Mouse (Mus musculus) G1E-ER4 (cell line): Measurements from ENCODE around the gene Tgfb3. TPM values are rescaled to one million over a fixed set of nuclear protein-coding genes. Genes with fewer than 3 reads are reported as not detected.

Experiments
- GATA1 ChIP-seq: IDR thresholded peaks from one replicate; pipeline ENCODE4 v1.8.0; 2012; ENCODE audit warnings: low read length, inconsistent platforms
- polyA plus RNA-seq: library from polyadenylated mRNA; stranded (reverse); fragments of >175 nt; gene quantifications from 2 replicates; pipeline ENCODE4 v1.2.3, GENCODE M21; 2012

Gene Tgfb3
- 0.18 and 0.29 TPM in 2 replicates for polyA plus RNA-seq

- no peak for TF ChIP-seq GATA1
Observed at GRCm38 (mm10) chr12:86078553-86079201, at the start of gene Tgfb3. Gene Tgfb3 (minus strand): TSS chr12:86079041.

DNA sequence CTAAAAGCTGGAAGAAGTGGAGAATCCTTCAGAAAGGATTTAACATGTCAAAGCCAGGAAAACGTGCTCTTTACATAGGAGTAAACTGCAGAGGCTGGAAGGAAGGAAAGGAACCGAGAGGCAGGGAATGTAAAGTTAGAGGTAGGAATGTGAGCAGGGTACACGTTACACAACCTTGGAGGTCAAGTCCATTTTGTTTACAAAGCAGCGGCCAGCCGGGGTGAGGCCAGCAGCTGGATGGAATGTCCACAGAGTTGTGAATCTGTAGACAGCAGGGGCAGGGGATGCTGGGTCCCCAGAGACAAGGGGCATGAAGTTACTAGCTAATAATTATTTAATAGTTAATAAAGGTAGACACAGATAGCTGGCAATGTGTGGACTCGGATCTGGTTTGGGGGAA lies 49.3 kb upstream of the Tgfb3 start:
- TF ChIP-seq GATA1, result no peak

GRCm38 (mm10) chr12:86124016-86124415 lies 45.2 kb upstream of the Tgfb3 start:
- no peak for TF ChIP-seq GATA1

GRCm38 (mm10) chr12:86116295-86116835 lies 37.5 kb upstream of the Tgfb3 start:
- TF ChIP-seq GATA1, result no peak

- TF ChIP-seq GATA1, result no peak
Observed at GRCm38 (mm10) chr12:86110637-86111036, 31.8 kb upstream of the Tgfb3 start.

DNA sequence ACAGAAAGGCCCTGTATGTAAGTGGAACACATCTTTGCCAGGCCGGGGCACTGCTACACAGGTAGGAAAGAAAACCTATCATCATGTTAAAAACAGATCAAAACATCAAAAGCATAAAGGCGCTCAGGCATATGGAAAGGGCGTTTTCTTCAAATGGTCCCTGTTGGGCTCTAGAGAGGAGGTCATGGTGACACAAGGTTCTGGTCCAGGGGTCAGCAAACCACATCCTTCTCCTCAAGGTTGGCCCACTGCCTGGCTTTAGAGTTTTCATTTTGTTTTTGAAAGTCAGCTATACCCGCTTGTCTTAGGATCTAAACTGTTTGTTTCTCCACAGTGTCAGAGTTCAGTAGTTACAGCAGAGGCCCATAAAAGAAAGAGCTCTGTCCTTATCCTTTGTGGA lies 30.7 kb upstream of the Tgfb3 start:
- no peak for TF ChIP-seq GATA1

GRCm38 (mm10) chr12:86107645-86108044 lies 28.8 kb upstream of the Tgfb3 start:
- no peak for TF ChIP-seq GATA1

- no peak for TF ChIP-seq GATA1
Observed at GRCm38 (mm10) chr12:86106086-86106485, 27.2 kb upstream of the Tgfb3 start.

- TF ChIP-seq GATA1, result no peak
Observed at GRCm38 (mm10) chr12:86105546-86105945, 26.7 kb upstream of the Tgfb3 start.

- TF ChIP-seq GATA1, result no peak
Observed at GRCm38 (mm10) chr12:86104297-86104696, 25.5 kb upstream of the Tgfb3 start.

- TF ChIP-seq GATA1, result no peak
Observed at GRCm38 (mm10) chr12:86103852-86104251, 25.0 kb upstream of the Tgfb3 start.

DNA sequence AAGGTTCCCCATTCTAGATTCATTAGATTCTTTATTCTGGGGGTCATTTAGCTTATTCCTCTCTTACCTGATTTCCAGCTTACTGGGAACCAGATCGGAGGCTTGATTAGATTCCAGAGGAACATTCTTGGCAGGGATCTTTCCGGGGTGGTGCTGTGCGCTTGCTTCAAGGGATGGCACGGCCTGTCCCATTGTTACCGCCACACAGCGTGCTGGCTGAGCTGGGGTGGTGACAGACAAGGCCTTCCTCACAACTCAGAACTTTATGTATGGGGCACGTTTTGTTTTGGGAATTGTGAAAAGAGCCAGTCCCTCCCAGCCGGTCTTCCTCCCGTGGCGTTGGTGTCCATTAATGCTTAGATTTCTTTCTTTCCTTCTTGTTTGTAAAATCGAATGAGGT lies 24.6 kb upstream of the Tgfb3 start:
- TF ChIP-seq GATA1, result no peak

GRCm38 (mm10) chr12:86102686-86103085 lies 23.8 kb upstream of the Tgfb3 start:
- TF ChIP-seq GATA1, result no peak

DNA sequence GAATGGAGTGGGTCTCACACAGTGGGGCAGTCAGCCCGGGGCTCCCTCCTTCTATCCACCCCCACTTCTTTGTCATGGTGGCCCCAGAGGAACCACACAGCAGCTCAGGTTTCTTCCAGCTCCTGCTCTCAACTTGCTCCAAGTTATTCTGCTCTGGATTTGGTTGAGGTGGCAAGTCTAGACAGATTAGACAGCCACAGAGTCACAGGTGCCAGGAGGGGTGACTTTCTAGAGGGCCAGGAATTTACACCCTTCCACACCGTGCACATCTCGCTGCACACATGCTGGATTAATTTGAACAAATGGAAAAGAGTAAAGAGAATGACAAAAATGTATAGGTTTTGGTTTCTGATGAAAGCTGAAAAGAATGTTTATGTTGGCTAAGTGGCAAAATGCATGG lies 21.9 kb upstream of the Tgfb3 start:
- no peak for TF ChIP-seq GATA1

DNA sequence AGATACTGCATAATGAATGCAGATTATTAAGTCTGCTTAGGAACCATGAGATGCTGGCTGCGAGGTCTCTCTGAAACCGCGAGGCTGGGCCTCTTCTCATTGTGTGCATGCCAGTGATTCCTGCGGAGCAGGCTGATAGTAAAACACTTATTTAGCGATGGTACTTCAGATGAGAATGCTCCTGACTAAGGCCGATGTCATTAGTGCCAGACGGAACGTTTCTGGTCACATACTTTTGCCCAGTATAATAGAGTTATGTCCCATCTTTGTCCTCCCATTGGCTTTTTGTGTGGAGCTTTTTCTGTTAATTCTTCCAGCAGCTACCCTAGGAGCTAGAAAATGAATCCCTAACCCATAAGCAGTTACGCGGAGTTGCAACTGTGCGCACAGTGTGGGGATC lies 18.9 kb upstream of the Tgfb3 start:
- no peak for TF ChIP-seq GATA1

DNA sequence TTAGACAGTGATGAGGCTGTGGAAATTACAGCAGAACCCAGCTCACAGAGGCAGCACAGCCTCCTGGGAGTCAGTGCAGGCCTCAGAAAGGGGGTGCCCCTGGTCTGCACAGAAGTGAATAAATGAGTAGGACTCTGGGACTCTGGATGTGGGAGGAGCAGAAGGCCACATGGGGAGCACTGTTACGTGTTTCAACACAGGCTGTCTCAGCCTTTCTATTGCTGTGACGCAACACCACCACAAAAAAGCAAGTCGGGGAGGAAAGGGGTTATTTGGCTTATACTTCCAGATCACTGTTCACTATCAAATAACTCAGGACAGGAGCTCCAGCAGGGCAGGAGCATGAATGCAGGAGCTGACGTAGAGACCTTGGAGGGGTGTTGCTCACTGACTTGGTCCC lies 17.0 kb upstream of the Tgfb3 start:
- no peak for TF ChIP-seq GATA1

GRCm38 (mm10) chr12:86094075-86094474 lies 15.2 kb upstream of the Tgfb3 start:
- TF ChIP-seq GATA1, result no peak
